Mouse (Mus musculus): ENCODE measurements around the gene Cdh13.
A peak's percentile ranks its signal among the peaks of the same experiment; 100 is the strongest.

Cdh13 gene

DNA sequence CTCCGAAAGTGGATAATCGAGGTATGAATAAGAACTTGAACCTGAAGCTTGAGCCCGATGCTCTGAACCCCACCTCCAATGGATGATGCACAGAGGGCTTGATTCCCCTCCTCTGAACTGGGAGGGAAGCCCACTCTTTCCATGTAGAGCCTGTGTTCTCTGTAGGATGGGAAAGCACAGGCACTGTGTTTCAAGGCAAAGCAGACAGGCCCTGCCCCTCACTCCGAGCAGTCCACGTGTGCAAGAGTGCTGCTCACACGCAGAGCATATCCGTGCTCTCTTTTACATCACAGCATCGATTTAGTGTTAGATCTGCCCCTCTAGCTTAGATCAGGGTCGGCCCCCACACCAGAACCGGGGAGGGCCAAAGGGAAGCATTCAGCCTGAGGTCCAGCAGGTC lies 547.5 kb downstream of the Cdh13 start:
- DNase-seq = no peak

- no peak for DNase-seq
Observed at GRCm38 (mm10) chr8:118838801-118839200, 555.3 kb downstream of the Cdh13 start.

DNA sequence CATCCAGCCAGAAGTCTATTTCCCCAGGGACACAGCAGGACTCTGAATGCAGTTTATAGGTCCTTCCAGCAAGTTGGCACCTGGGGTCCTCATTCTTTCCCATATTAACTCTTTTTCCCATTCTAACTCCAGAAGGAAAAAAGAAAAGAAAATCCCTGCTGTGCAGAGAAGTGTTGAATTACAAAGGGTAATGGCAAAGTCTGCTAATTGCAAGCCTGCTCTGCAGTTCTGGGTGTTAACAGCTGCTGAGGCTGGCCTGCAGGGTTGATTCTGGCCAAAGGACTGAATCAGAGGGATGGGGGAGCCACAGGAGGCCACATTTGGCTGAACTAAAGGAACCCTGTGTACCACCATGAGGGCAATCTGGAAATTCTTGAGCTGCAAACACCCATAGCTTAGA lies 562.2 kb downstream of the Cdh13 start:
- DNase-seq = no peak

- no peak for DNase-seq
Observed at GRCm38 (mm10) chr8:118848021-118848420, 564.5 kb downstream of the Cdh13 start.

DNA sequence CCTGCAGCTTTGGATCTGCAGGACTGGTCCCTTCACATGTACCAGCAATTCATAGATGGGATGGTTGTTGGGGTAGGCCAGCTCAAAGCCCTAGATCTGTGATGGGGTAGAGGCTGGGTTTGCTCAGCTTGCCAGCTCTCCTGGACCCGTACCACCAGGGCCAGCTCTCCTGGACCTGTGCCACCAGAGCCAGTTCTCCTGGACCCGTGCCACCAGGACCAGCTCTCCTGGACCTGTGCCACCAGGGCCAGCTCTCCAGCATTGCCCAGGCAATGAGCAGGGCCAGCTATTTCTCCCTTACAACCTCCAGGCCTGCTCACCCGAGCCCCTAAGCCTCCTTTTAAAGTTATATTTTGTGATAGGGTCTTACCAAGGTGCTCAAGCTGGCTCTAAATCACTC lies 566.0 kb downstream of the Cdh13 start:
- peak; percentile 37 for DNase-seq

GRCm38 (mm10) chr8:118850381-118850780 lies 566.8 kb downstream of the Cdh13 start:
- peak; percentile 76 for DNase-seq

DNA sequence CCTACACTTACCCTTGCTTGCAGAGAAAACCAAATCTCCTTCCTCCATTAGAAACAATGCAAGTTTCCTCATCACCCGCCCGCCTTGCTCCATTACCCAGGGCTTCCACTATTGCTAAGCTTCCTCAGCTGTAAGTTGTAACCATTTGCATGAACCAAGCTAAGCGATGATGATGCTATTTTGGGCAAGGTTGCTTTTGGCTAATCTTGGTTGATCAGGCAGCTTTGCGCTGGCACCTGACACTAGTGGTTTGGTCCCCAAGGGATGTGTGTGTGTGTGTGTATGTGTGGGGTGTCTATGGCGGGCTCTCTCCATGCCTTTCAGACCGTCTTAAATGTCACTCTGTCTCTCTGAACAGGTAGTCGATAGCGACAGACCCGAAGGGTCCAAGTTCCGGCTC lies 567.8 kb downstream of the Cdh13 start:
- no peak for DNase-seq

DNA sequence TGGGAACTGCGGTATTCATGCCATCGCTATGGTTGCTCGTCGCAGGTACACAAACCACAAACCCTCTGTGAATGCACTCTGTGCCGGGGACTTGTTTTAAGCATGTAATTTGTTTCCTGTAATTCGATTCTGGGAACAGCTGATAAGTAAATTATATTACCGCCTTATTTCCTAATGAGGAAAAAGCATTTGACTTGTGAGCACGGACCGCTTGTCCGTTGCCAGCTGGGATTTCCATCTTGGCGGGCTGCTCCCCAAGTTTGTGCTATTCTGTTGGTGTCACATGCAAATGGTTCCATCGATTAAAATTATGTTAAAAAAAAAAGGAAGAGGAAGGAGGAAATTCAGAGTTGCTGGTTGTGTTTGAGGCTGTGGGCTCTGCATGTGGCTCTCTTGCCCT lies 569.3 kb downstream of the Cdh13 start:
- DNase-seq = no peak

DNA sequence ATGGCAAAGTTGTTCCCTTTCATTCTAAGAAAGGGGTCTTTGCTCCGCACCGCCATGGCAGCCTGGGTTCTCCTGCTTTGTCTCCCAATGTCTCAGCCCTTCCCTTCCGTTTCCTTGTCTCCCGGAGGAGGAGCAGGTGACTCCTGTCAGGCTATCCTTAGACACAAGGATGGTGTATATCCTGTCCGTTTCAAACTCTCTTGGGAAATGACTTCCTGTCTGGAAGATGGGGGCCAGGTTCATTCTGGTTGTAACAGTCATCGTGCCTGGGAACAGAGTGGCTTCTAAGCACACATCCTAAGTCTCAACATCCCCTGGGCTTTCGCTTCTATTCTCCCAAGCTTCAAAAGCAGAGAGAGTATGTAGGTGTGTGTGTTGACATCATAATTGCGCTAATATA lies 571.1 kb downstream of the Cdh13 start:
- DNase-seq = no peak

GRCm38 (mm10) chr8:118866332-118866731 lies 582.8 kb downstream of the Cdh13 start:
- no peak for DNase-seq

DNA sequence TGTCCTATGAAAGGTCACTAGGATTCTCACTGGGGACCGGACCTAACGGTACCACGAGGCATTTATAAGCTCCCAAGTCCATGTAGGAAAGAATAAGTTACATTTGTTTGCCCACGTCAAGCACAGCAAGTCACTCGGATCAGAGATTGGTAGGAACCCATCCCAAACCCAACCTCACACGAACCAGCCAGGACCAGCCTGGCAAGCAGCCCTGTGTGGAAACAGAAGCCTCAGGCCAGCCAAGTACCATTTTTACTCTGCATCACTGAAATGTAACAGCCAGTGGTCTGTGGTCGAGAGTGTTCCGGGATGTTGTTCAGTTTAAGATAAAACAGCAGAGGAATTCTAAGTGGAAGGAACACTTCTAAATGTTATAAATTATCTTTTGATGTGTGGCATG lies 587.2 kb downstream of the Cdh13 start:
- DNase-seq = no peak

GRCm38 (mm10) chr8:118879939-118880825 lies 596.6 kb downstream of the Cdh13 start:
- no peak for DNase-seq

DNA sequence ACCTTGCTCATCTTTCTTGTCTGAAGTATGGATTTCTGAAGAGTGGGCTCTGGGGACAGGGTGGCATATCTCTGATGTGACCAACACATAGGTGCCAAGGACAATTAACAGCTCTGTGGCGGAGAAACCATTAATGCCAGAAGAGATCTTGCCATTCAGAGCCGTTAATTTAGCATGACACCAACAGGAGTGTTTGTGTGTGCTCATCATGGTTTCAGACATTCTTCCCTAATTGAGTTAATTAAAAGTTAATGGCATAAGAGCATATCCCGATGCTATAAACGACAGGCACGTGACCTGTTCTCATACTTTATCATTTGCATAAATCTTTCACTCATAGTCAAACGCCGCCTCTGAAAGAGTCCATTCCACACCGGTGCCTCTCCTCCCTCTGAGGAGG lies 600.8 kb downstream of the Cdh13 start:
- no peak for DNase-seq

DNA sequence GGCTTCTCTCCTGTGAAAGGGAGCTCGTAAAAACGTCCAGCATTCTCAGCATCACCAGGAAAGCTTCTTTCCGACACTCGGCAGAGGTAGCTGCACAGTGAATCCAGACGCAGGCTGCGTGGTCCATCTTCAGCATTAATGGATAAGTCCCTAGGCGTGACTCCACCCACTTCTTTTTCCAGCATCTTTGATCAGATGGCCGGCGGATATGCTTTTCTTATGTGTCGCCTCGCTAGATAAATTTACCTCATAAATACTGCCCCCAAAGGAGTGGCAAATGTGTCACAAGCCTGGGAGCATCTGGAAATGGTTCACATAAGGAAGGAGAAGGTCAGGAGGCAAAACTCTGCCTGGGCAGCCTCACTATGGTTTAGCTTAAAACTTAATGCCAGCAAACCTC lies 601.5 kb downstream of the Cdh13 start:
- no peak for DNase-seq

GRCm38 (mm10) chr8:118902402-118902801 lies 618.9 kb downstream of the Cdh13 start:
- DNase-seq = no peak

DNA sequence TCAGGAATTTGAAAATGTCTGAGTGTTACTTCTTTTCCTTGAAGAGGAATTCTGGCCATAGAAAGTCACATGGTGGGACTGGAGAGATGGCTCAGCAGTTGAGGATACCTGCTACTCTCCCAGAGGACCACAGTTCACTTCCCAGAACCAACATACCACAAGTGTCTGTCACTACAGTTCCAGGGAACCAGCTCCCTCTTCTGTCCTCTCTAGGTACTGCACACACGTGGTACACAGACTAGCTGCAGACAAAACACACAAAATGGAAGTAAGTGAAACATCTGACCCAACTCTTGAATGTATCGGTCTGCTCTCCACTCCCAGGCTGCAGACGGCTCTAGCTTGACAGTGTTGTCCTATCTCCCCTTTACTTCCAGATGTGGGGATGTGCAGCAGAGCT lies 633.0 kb downstream of the Cdh13 start:
- no peak for DNase-seq

- no peak for DNase-seq
Observed at GRCm38 (mm10) chr8:118937412-118937811, 653.9 kb downstream of the Cdh13 start.

DNA sequence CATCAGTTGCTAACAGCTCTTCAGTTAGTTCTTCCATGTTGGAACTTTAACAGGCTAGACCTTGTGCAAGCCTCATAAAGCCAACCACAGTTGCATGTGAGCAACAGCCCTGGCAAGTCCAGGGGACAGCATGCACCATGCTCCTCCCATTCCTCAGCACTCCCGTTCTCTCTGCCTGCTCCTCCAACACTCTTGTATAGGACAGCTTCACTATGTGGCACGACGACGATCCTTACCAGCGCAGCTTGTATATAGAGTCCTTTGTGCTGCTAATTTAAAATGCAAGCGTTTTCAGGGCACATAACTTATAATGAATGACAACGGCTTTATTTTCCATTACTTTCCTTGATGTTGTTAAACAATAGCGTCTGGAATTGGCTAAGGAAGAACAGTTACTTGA lies 654.5 kb downstream of the Cdh13 start:
- no peak for DNase-seq

DNA sequence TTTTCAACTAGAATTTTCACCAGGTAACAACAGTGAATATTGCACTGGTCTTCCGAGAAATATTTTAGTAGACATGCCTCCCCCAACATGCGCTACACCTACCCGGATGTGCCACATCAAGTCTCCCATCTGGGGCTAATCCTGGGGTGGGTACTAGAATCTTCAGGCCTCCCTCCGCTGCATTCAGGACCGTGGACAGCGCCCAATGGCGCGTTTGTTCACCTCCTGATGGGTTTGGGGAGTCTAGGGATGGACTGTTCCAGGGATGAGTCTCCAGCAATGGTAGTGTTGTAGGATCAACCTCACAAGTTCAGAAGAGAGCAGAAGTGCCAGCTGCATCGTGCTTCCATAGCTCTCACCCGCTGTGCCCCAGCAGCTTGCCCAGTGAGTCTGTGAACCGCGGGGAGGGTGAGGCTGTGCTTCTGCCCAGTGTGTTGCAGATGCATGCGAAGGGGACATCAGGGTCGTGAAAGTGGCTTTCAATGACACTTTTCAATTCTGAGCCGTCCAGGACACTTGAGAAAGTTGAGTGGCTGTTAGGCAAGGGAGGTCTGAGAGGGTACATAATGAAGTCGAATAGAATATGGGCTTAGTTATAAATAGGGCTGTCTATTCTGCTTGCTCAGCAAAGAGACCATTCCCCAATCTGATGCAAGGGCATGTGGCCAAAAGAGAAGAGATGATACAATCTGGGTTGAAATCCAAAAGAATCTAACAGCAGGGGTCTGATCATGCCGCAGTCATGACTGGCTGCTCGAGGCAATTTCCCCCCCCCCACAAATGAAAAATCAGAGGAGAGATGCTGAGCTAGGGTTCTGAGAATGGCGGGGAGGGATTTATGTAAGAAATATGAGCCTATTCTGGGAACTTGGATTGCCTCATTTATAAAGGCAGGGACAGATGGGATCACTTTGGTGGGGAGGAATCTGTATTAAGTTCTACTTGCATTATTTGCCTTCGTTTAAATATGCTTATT lies 668.5 kb downstream of the Cdh13 start:
- DNase-seq = no peak

GRCm38 (mm10) chr8:118956109-118956508 lies 672.6 kb downstream of the Cdh13 start:
- DNase-seq = no peak

- DNase-seq = no peak
Observed at GRCm38 (mm10) chr8:118961877-118962545, 678.5 kb downstream of the Cdh13 start.

DNA sequence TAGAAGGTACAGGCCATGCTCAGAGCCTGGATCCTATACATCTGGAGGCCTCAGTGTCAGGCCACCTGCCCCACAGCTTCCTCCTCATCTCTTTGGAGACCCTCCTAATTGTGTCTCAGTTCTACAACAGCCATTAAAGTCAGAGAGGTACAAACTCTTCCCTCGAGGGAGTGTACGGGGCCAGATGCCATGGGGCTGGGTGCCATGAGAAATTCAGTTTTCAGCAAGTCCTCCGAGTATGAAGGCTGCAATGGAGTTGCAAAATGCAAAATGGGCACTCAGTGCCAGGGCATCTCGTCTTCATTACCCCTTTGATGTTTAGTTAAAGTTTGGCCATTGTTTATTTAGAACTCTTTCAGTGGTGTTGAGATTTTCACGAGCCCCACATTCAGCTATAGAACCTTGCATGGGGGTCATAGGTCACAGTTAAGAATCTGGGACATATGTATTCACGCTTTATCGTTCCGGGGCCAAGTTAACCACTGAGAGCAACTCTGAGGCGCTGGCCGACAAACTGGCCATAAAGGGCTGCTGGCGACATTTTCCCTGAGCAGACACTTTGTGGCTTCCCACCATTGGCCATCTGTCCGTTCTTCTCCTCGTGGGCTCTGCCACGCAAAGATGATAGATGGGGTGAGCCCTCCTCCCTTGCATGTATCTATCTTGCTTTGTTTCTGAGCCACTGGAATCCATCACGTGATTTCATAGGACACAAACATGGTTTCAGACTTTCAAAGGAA lies 681.7 kb downstream of the Cdh13 start:
- DNase-seq = no peak

- DNase-seq = no peak
Observed at GRCm38 (mm10) chr8:118968896-118969295, 685.4 kb downstream of the Cdh13 start.
